Mouse (Mus musculus): ENCODE measurements around the gene Prkx. TPM values are rescaled to one million over a fixed set of nuclear protein-coding genes. Genes with fewer than 3 reads are reported as not detected.

Prkx gene
- 25.9 and 31.1 TPM in 2 replicates for polyA plus RNA-seq (2014; fragmentation: Nextera tagmentation; extraction: Ambion mirVana)

GRCm38 (mm10) chrX:77796238-77796835, at the start of gene Prkx:
TSS of gene Prkx (minus strand) at chrX:77796278.
- 25% methylated on average over 17 of the region's 19 CpGs for WGBS

GRCm38 (mm10) chrX:77812031-77812430, 16.0 kb upstream of the Prkx start:
- no peaks in the 10 kb centered on the region for H3K27me3 ChIP-seq (ENCODE audit: control insufficient read depth, insufficient read depth, low read length)
- ATAC-seq (ENCODE audit: low FRiP score, low TSS enrichment) = no peak
- H3K4me2 ChIP-seq (ENCODE audit: low read length) = no peak overlapping the region
- WGBS = 61% methylated on average over 6 of the region's 6 CpGs
- H3K36me3 ChIP-seq (ENCODE audit: control insufficient read depth, insufficient read depth, low read length) = no peaks in the 10 kb centered on the region
- no peak overlapping the region for H3K4me3 ChIP-seq (replicated peaks; ENCODE audit: low read depth, low read length)
- no peaks in the 10 kb centered on the region for H3K9me3 ChIP-seq (ENCODE audit: control insufficient read depth, low read length)
- H3K4me1 ChIP-seq (ENCODE audit: control insufficient read depth, insufficient read depth, low read length) = no peaks in the 10 kb centered on the region
- DNase-seq = peak; percentile 7
- no peak overlapping the region for H3K9ac ChIP-seq (replicated peaks; ENCODE audit: low read length)
- H3K27ac ChIP-seq (replicated peaks; ENCODE audit: low read depth, low read length) = no peak overlapping the region

More at GRCm38 (mm10) chrX:77796238-77796835, at the start of gene Prkx:
- H3K27me3 ChIP-seq (ENCODE audit: control insufficient read depth, insufficient read depth, low read length) = no peaks in the 10 kb centered on the region
- H3K4me2 ChIP-seq (ENCODE audit: low read length) = peak within 1 kb of the TSS; percentile 62
- H3K27ac ChIP-seq (replicated peaks; ENCODE audit: low read depth, low read length) = peak within 1 kb of the TSS; percentile 77
- DNase-seq (peak; percentile 78), ATAC-seq (ENCODE audit: low FRiP score, low TSS enrichment) (peak; percentile 84)
- peak within 1 kb of the TSS; percentile 64 for H3K9ac ChIP-seq (replicated peaks; ENCODE audit: low read length)
- H3K9me3 ChIP-seq (ENCODE audit: control insufficient read depth, low read length) = no peaks in the 10 kb centered on the region
- peak within 1 kb of the TSS; percentile 51 for H3K4me3 ChIP-seq (replicated peaks; ENCODE audit: low read depth, low read length)
- H3K4me1 ChIP-seq (ENCODE audit: control insufficient read depth, insufficient read depth, low read length) = no peaks in the 10 kb centered on the region
- H3K36me3 ChIP-seq (ENCODE audit: control insufficient read depth, insufficient read depth, low read length) = no peaks in the 10 kb centered on the region

GRCm38 (mm10) chrX:77810608-77811206, 14.6 kb upstream of the Prkx start:
- 25% methylated on average over 17 of the region's 17 CpGs for WGBS
- Histone ChIP-seq H3K4me1 (ENCODE audit: control insufficient read depth, insufficient read depth, low read length) (no peaks in the 10 kb centered on the region), H3K27ac (replicated peaks; ENCODE audit: low read depth, low read length) (peak overlapping the region; percentile 20; the same call in 1 of the 2 replicates), H3K9me3 (ENCODE audit: control insufficient read depth, low read length) (no peaks in the 10 kb centered on the region), H3K4me2 (ENCODE audit: low read length) (peak overlapping the region; percentile 46), H3K4me3 (replicated peaks; ENCODE audit: low read depth, low read length) (peak overlapping the region; percentile 34), H3K36me3 (ENCODE audit: control insufficient read depth, insufficient read depth, low read length) (no peaks in the 10 kb centered on the region), H3K9ac (replicated peaks; ENCODE audit: low read length) (no peak overlapping the region; the same call in 1 of the 2 replicates), H3K27me3 (ENCODE audit: control insufficient read depth, insufficient read depth, low read length) (no peaks in the 10 kb centered on the region)
- DNase-seq (peak; percentile 66), ATAC-seq (ENCODE audit: low FRiP score, low TSS enrichment) (peak; percentile 82)

GRCm38 (mm10) chrX:77808602-77809001, 12.5 kb upstream of the Prkx start:
- Histone ChIP-seq H3K27ac (replicated peaks; ENCODE audit: low read depth, low read length) (no peak overlapping the region), H3K9ac (replicated peaks; ENCODE audit: low read length) (no peak overlapping the region), H3K9me3 (ENCODE audit: control insufficient read depth, low read length) (no peaks in the 10 kb centered on the region), H3K27me3 (ENCODE audit: control insufficient read depth, insufficient read depth, low read length) (no peaks in the 10 kb centered on the region), H3K36me3 (ENCODE audit: control insufficient read depth, insufficient read depth, low read length) (no peaks in the 10 kb centered on the region), H3K4me1 (ENCODE audit: control insufficient read depth, insufficient read depth, low read length) (no peaks in the 10 kb centered on the region), H3K4me2 (ENCODE audit: low read length) (no peak overlapping the region), H3K4me3 (replicated peaks; ENCODE audit: low read depth, low read length) (no peak overlapping the region)
- DNase-seq = peak; percentile 70
- ATAC-seq (ENCODE audit: low FRiP score, low TSS enrichment) = no peak
- WGBS = 24% methylated on average over 2 of the region's 2 CpGs

GRCm38 (mm10) chrX:77802293-77802692, 6.2 kb upstream of the Prkx start:
- no peak for DNase-seq
- no peak for ATAC-seq (ENCODE audit: low FRiP score, low TSS enrichment)
- WGBS = 85% methylated on average over 2 of the region's 2 CpGs
- Histone ChIP-seq H3K27ac (replicated peaks; ENCODE audit: low read depth, low read length) (no peak overlapping the region), H3K4me3 (replicated peaks; ENCODE audit: low read depth, low read length) (no peak overlapping the region), H3K9ac (replicated peaks; ENCODE audit: low read length) (no peak overlapping the region), H3K36me3 (ENCODE audit: control insufficient read depth, insufficient read depth, low read length) (no peaks in the 10 kb centered on the region), H3K4me1 (ENCODE audit: control insufficient read depth, insufficient read depth, low read length) (no peaks in the 10 kb centered on the region), H3K4me2 (ENCODE audit: low read length) (no peak overlapping the region), H3K9me3 (ENCODE audit: control insufficient read depth, low read length) (no peaks in the 10 kb centered on the region), H3K27me3 (ENCODE audit: control insufficient read depth, insufficient read depth, low read length) (no peaks in the 10 kb centered on the region)

GRCm38 (mm10) chrX:77801543-77801942, 5.5 kb upstream of the Prkx start:
- H3K9me3 ChIP-seq (ENCODE audit: control insufficient read depth, low read length) = no peaks in the 10 kb centered on the region
- no peak overlapping the region for H3K4me2 ChIP-seq (ENCODE audit: low read length)
- no peak overlapping the region for H3K4me3 ChIP-seq (replicated peaks; ENCODE audit: low read depth, low read length)
- WGBS = 76% methylated on average over 1 of the region's 1 CpGs
- DNase-seq = no peak
- no peaks in the 10 kb centered on the region for H3K4me1 ChIP-seq (ENCODE audit: control insufficient read depth, insufficient read depth, low read length)
- ATAC-seq (ENCODE audit: low FRiP score, low TSS enrichment) = no peak
- no peaks in the 10 kb centered on the region for H3K36me3 ChIP-seq (ENCODE audit: control insufficient read depth, insufficient read depth, low read length)
- no peak overlapping the region for H3K27ac ChIP-seq (replicated peaks; ENCODE audit: low read depth, low read length)
- no peak overlapping the region for H3K9ac ChIP-seq (replicated peaks; ENCODE audit: low read length)
- H3K27me3 ChIP-seq (ENCODE audit: control insufficient read depth, insufficient read depth, low read length) = no peaks in the 10 kb centered on the region

GRCm38 (mm10) chrX:77799554-77799953, 3.5 kb upstream of the Prkx start:
- Histone ChIP-seq H3K36me3 (ENCODE audit: control insufficient read depth, insufficient read depth, low read length) (no peaks in the 10 kb centered on the region), H3K4me1 (ENCODE audit: control insufficient read depth, insufficient read depth, low read length) (no peaks in the 10 kb centered on the region), H3K27ac (replicated peaks; ENCODE audit: low read depth, low read length) (no peak overlapping the region), H3K27me3 (ENCODE audit: control insufficient read depth, insufficient read depth, low read length) (no peaks in the 10 kb centered on the region), H3K9me3 (ENCODE audit: control insufficient read depth, low read length) (no peaks in the 10 kb centered on the region), H3K4me2 (ENCODE audit: low read length) (no peak overlapping the region), H3K9ac (replicated peaks; ENCODE audit: low read length) (no peak overlapping the region), H3K4me3 (replicated peaks; ENCODE audit: low read depth, low read length) (no peak overlapping the region)
- DNase-seq = no peak
- WGBS = 79% methylated on average over 3 of the region's 3 CpGs
- no peak for ATAC-seq (ENCODE audit: low FRiP score, low TSS enrichment)

- H3K27me3 ChIP-seq (ENCODE audit: control insufficient read depth, insufficient read depth, low read length) = no peaks in the 10 kb centered on the region
- H3K9ac ChIP-seq (replicated peaks; ENCODE audit: low read length) = no peak overlapping the region
- H3K4me2 ChIP-seq (ENCODE audit: low read length) = no peak overlapping the region
- DNase-seq = no peak
- H3K4me3 ChIP-seq (replicated peaks; ENCODE audit: low read depth, low read length) = no peak overlapping the region
- no peak overlapping the region for H3K27ac ChIP-seq (replicated peaks; ENCODE audit: low read depth, low read length)
- H3K4me1 ChIP-seq (ENCODE audit: control insufficient read depth, insufficient read depth, low read length) = no peaks in the 10 kb centered on the region
- no peaks in the 10 kb centered on the region for H3K36me3 ChIP-seq (ENCODE audit: control insufficient read depth, insufficient read depth, low read length)
- no peak for ATAC-seq (ENCODE audit: low FRiP score, low TSS enrichment)
- H3K9me3 ChIP-seq (ENCODE audit: control insufficient read depth, low read length) = no peaks in the 10 kb centered on the region
Observed at GRCm38 (mm10) chrX:77797801-77798200, 1.7 kb upstream of the Prkx start.

- no peaks in the 10 kb centered on the region for H3K9me3 ChIP-seq (ENCODE audit: control insufficient read depth, low read length)
- H3K27me3 ChIP-seq (ENCODE audit: control insufficient read depth, insufficient read depth, low read length) = no peaks in the 10 kb centered on the region
- H3K36me3 ChIP-seq (ENCODE audit: control insufficient read depth, insufficient read depth, low read length) = no peaks in the 10 kb centered on the region
- no peak overlapping the region for H3K27ac ChIP-seq (replicated peaks; ENCODE audit: low read depth, low read length)
- DNase-seq (peak; percentile 21), ATAC-seq (ENCODE audit: low FRiP score, low TSS enrichment) (no peak)
- H3K4me2 ChIP-seq (ENCODE audit: low read length) = peak overlapping the region; percentile 62
- H3K4me3 ChIP-seq (replicated peaks; ENCODE audit: low read depth, low read length) = peak overlapping the region; percentile 51; the same call in 1 of the 2 replicates
- H3K4me1 ChIP-seq (ENCODE audit: control insufficient read depth, insufficient read depth, low read length) = no peaks in the 10 kb centered on the region
- no peak overlapping the region for H3K9ac ChIP-seq (replicated peaks; ENCODE audit: low read length)
- 57% methylated on average over 1 of the region's 1 CpGs for WGBS
Observed at GRCm38 (mm10) chrX:77796916-77797315, 838 bp upstream of the Prkx start.
